Mouse (Mus musculus) kidney, adult 2 months (tissue): ENCODE results near the gene Gm10377. TPM values are rescaled to one million over a fixed set of nuclear protein-coding genes. Genes with fewer than 3 reads are reported as not detected.
"Not testable (repeated sequence)": the region's sequence is repeated elsewhere in the genome, so short reads cannot be mapped to it uniquely, and the experiment has no call there.

Experiments used
- DNase-seq: peaks from one replicate; pipeline ENCODE4 v3.0.0; 2021
- H3K27ac ChIP-seq: fragments of 200-500 bp; 2 replicates; pipeline ENCODE4 v1.5.1; 2012; ENCODE audit warnings: low read depth, low read length, control low read depth, inconsistent platforms; ENCODE audit not compliant: insufficient read depth
- H3K27me3 ChIP-seq: fragments of 200-500 bp; replicated peaks from 2 replicates; pipeline ENCODE4 v1.6.1; 2012; ENCODE audit warnings: mild to moderate bottlenecking, moderate library complexity, low read length, inconsistent platforms; ENCODE audit not compliant: control insufficient read depth, insufficient read depth
- H3K36me3 ChIP-seq: fragments of 200-500 bp; 2 replicates; pipeline ENCODE4 v1.6.1; 2012; ENCODE audit warnings: mild to moderate bottlenecking, moderate library complexity, low read length, inconsistent platforms; ENCODE audit not compliant: control insufficient read depth, insufficient read depth
- H3K4me1 ChIP-seq: fragments of 200-500 bp; 2 replicates; pipeline ENCODE4 v1.6.1; 2011; ENCODE audit warnings: low read length; ENCODE audit not compliant: control insufficient read depth, insufficient read depth
- H3K4me3 ChIP-seq: fragments of 200-500 bp; 2 replicates; pipeline ENCODE4 v1.5.1; 2011; ENCODE audit warnings: mild to moderate bottlenecking, low read depth, low read length, control low read depth; ENCODE audit not compliant: insufficient read depth
- WGBS: fragments of 180-500 bp; shearing (Covaris S2); methylation state at CpG from one replicate; pipeline ENCODE4 v1.1.7; 2018; 5-methylcytosine and 5-hydroxymethylcytosine counted together
- polyA plus RNA-seq: library from polyadenylated mRNA; depleted of rRNA; stranded (reverse); fragments of >200 nt; gene quantifications from 2 replicates; pipeline ENCODE4 v1.2.3, GENCODE M21; 2012; rRNA removed

The Gm10377 gene
- not detected in 2 replicates for polyA plus RNA-seq

DNA sequence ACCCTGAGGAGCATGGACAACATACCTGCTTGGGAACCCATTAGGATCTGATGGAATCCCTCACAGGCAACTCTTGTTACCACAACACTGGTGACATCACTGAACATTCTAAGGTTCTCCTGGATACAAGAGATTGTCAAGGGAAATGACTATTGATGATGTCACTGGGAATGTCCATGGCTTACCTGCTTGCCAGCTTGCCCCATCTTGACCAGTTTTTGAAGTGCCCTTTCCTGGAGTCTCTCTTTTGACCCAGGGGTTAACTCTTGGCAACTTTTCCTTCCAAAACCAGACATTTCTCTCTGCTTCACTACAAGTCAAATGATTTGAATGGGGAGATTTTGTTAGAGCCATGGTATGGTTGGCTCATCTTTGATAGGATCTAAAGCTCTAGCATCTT is at the start of gene Gm10377:
TSS of gene Gm10377 (minus strand) at position 101 of the 400 bp plus-strand sequence.
- not testable (repeated sequence) for DNase-seq, H3K27me3 ChIP-seq, H3K36me3 ChIP-seq, H3K4me3 ChIP-seq, H3K27ac ChIP-seq, H3K4me1 ChIP-seq

DNA sequence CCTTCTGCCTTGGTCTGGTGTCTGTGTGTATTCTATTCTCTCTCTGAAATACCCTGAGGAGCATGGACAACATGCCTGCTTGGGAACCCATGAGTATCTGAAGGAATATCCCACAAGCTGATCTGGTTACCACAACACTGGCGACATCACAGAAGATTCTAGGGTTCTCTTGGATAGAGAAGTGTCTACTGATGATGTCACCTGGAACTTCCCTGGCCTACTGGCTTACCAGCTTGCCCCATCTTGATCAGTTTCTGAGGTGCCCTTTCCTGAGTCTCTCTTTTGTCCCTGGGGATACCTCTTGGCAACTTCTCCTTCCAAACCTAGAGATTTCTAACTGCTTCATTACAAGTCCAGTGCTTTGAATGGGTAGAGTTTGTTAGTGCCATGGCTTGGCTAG is 29.1 kb downstream of the Gm10377 start, which contains the start of gene Gm3015:
TSS of gene Gm3015 (minus strand) at position 101 of the 400 bp plus-strand sequence.
- not testable (repeated sequence) for DNase-seq
- WGBS, result 50% methylated on average over 1 of the region's 1 CpGs

More for the DNA sequence above, 29.1 kb downstream of the Gm10377 start, which contains the start of gene Gm3015:
- H3K4me3 ChIP-seq, H3K4me1 ChIP-seq, H3K27ac ChIP-seq, H3K36me3 ChIP-seq, H3K27me3 ChIP-seq: not testable (repeated sequence)

Other genes with a start within 250 kb of the Gm10377 start
- gene Gm17124, start 198.1 kb downstream of the Gm10377 start, polyA plus RNA-seq, result not detected in 2 replicates
- gene Gm3633, start 156.1 kb downstream of the Gm10377 start, polyA plus RNA-seq, result not detected in 2 replicates
- gene Gm10378, start 142.0 kb downstream of the Gm10377 start, polyA plus RNA-seq, result not detected in 2 replicates
- gene Gm3015, start 29.2 kb downstream of the Gm10377 start, polyA plus RNA-seq, result not detected in 2 replicates
- gene Gm21977, start 55.5 kb upstream of the Gm10377 start, polyA plus RNA-seq, result not detected in 2 replicates
- gene Gm8082, start 195.6 kb upstream of the Gm10377 start, polyA plus RNA-seq, result not detected in 2 replicates
- not detected in 2 replicates for gene Gm10376, start 217.6 kb upstream of the Gm10377 start, polyA plus RNA-seq